Mouse (Mus musculus): Measurements from ENCODE around the gene Rbm5.

DNA sequence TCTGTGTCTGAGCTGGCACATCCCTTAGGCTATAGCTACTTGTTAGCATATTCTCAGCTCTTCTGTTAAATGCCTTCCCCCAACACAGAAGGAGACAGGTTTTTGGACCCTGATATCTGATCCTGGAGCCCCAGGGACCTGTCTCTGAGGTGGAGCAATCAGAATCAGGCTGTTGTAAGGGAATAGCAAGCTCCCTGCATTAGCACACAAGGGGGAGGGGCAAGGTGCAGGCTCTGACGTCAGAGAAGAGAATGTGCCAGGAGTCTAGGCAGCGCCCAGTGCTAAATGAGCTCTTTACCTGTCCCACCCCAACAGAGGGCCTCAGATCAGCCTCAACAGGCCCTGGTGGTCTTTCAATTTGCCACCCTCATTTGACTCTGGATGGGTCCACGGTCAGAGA, 43.8 kb downstream of the Rbm5 start:
- TF ChIP-seq CTCF (IDR thresholded peaks at IDR 0.05) (no peak), EP300 (IDR thresholded peaks at IDR 0.05) (no peak)
